Mouse (Mus musculus): Measurements from ENCODE around the gene Itgav. TPM values are rescaled to one million over a fixed set of nuclear protein-coding genes. Genes with fewer than 3 reads are reported as not detected.

The Itgav gene
- polyA plus RNA-seq (2012; rRNA removed): 37.6 and 78.5 TPM in 2 replicates

DNA sequence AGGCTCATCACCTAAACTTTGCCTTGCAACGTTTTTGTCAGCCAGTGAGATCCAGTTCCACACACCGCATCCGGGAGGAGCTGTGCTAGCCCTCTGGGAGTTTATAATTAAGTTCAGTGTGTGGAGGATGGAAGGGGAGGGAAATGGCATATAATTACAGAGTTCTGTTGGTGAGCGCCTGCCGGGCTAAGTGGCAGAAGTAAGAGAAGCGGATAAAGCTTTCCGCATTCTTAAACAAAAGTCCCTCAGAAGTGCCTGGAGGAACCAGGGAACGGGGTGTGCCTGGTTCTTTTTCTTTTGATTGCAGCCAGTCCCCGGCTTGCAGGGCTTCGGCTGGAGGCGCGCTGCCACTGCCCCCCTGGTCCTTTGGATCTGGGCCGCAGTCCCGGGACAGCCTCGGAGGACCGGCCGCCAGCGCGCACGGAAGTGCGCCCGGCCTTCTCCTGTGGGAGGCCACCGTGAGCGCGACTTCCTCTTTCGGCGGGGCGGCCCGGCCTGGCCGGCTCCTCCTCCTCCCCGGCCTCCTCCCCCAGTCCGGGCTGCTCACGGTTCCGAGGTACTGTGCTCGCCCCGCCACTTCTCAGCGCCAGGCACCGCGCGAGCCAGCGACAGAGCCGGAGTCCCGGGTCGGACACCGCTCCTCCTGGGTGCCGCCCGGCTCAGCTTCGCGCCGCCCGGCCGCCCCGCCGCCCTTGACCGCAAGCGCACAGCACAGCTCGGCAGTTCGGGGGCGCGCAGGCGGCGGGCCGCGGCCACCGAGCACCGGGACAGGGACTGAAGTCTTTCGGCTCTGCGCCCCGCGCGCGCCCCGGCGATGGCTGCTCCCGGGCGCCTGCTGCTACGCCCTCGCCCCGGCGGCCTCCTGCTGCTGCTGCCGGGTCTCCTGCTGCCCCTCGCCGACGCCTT, at the start of gene Itgav:
TSS of gene Itgav (plus strand) at position 477 of the 906 bp plus-strand sequence.
- peak; percentile 94 for DNase-seq
- Histone ChIP-seq H3K4me1 (ENCODE audit: control insufficient read depth, insufficient read depth, low read length) (peaks cover 12% of the 10 kb centered on the region), H3K4me3 (replicated peaks; ENCODE audit: extremely low read depth, low read depth, low read length) (peak within 1 kb of the TSS; percentile 77)
- under 1% methylated on average over 79 of the region's 84 CpGs for WGBS
- no peak for TF ChIP-seq CTCF (IDR thresholded peaks at IDR 0.05; ENCODE audit: insufficient read depth, low read length)
- TF ChIP-seq POLR2A (IDR thresholded peaks at IDR 0.05; ENCODE audit: borderline replicate concordance, extremely low read depth, low read depth, low read length): peak; percentile 72; the same call in 1 of the 2 replicates

- TF ChIP-seq CTCF (IDR thresholded peaks at IDR 0.05; ENCODE audit: insufficient read depth, low read length) (no peak), POLR2A (IDR thresholded peaks at IDR 0.05; ENCODE audit: borderline replicate concordance, extremely low read depth, low read depth, low read length) (no peak)
Observed at GRCm38 (mm10) chr2:83674421-83674820, 49.8 kb upstream of the Itgav start.

GRCm38 (mm10) chr2:83674896-83675295, 49.3 kb upstream of the Itgav start:
- no peak for TF ChIP-seq CTCF (IDR thresholded peaks at IDR 0.05; ENCODE audit: insufficient read depth, low read length)
- TF ChIP-seq POLR2A (IDR thresholded peaks at IDR 0.05; ENCODE audit: borderline replicate concordance, extremely low read depth, low read depth, low read length): no peak

More at GRCm38 (mm10) chr2:83674421-83674820, 49.8 kb upstream of the Itgav start:
- DNase-seq: no peak
- Histone ChIP-seq H3K4me3 (replicated peaks; ENCODE audit: extremely low read depth, low read depth, low read length) (no peak overlapping the region), H3K4me1 (ENCODE audit: control insufficient read depth, insufficient read depth, low read length) (no peaks in the 10 kb centered on the region; the same call in 1 of the 2 replicates)
- 86% methylated on average over 7 of the region's 7 CpGs for WGBS

DNA sequence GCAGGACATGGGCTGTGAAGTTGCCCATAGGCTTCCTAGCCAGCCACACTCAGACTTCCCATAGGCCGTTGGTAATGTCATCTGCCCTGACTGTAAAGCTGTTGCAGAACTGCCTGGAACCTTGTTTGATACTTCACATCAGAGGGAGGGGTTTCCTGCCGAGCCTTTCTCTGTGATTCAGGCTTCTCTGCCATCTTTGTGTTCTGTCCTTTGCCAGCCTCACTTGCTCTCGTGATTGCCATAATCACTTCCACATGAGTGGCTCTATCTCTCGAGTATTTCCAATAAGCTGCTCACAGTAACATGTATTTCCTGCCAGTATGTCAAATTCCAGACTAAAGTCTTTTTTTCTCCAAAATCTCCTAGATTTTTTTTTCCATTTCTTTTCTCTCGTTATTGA, 48.5 kb upstream of the Itgav start:
- no peak for DNase-seq
- Histone ChIP-seq H3K4me3 (replicated peaks; ENCODE audit: extremely low read depth, low read depth, low read length) (no peak overlapping the region), H3K4me1 (ENCODE audit: control insufficient read depth, insufficient read depth, low read length) (no peaks in the 10 kb centered on the region; the same call in 1 of the 2 replicates)
- TF ChIP-seq POLR2A (IDR thresholded peaks at IDR 0.05; ENCODE audit: borderline replicate concordance, extremely low read depth, low read depth, low read length) (no peak), CTCF (IDR thresholded peaks at IDR 0.05; ENCODE audit: insufficient read depth, low read length) (no peak)
- WGBS: 51% methylated on average over 5 of the region's 5 CpGs

More at GRCm38 (mm10) chr2:83674896-83675295, 49.3 kb upstream of the Itgav start:
- no peaks in the 10 kb centered on the region; the same call in 1 of the 2 replicates for H3K4me1 ChIP-seq (ENCODE audit: control insufficient read depth, insufficient read depth, low read length)
- H3K4me3 ChIP-seq (replicated peaks; ENCODE audit: extremely low read depth, low read depth, low read length): no peak overlapping the region
- WGBS: 89% methylated on average over 9 of the region's 9 CpGs
- DNase-seq: no peak

GRCm38 (mm10) chr2:83676226-83676870, 47.8 kb upstream of the Itgav start:
- WGBS: 71% methylated on average over 4 of the region's 4 CpGs
- no peak for TF ChIP-seq CTCF (IDR thresholded peaks at IDR 0.05; ENCODE audit: insufficient read depth, low read length)
- TF ChIP-seq POLR2A (IDR thresholded peaks at IDR 0.05; ENCODE audit: borderline replicate concordance, extremely low read depth, low read depth, low read length): no peak
- no peak for DNase-seq
- Histone ChIP-seq H3K4me3 (replicated peaks; ENCODE audit: extremely low read depth, low read depth, low read length) (no peak overlapping the region), H3K4me1 (ENCODE audit: control insufficient read depth, insufficient read depth, low read length) (no peaks in the 10 kb centered on the region; the same call in 1 of the 2 replicates)

GRCm38 (mm10) chr2:83681332-83681731, 42.9 kb upstream of the Itgav start:
- DNase-seq: no peak
- Histone ChIP-seq H3K4me1 (ENCODE audit: control insufficient read depth, insufficient read depth, low read length) (no peaks in the 10 kb centered on the region), H3K4me3 (replicated peaks; ENCODE audit: extremely low read depth, low read depth, low read length) (no peak overlapping the region)
- no peak for TF ChIP-seq POLR2A (IDR thresholded peaks at IDR 0.05; ENCODE audit: borderline replicate concordance, extremely low read depth, low read depth, low read length)
- no peak for TF ChIP-seq CTCF (IDR thresholded peaks at IDR 0.05; ENCODE audit: insufficient read depth, low read length)
- 69% methylated on average over 8 of the region's 8 CpGs for WGBS

DNA sequence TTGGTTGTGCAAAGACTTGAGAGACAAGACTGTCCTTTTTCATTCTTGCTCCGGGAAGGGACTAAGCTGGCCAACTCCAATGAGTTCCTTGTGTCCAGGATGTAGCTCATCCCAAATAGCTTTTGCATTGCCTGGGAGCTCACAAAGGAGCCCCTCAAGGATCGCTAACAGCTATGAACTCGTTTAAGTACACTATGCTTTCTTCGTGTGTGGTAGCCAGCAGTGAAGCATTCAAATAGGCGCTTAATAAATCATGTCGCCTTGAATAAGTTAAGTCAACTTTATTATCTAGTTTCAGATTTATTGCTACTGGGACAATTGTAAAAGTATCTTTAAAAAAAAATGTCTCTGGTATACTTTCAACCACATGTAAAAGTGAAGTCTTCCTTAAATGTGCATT, 42.4 kb upstream of the Itgav start:
- 69% methylated on average over 6 of the region's 6 CpGs for WGBS
- no peaks in the 10 kb centered on the region for H3K4me1 ChIP-seq (ENCODE audit: control insufficient read depth, insufficient read depth, low read length)
- no peak for DNase-seq
- H3K4me3 ChIP-seq (replicated peaks; ENCODE audit: extremely low read depth, low read depth, low read length): no peak overlapping the region
- TF ChIP-seq POLR2A (IDR thresholded peaks at IDR 0.05; ENCODE audit: borderline replicate concordance, extremely low read depth, low read depth, low read length) (no peak), CTCF (IDR thresholded peaks at IDR 0.05; ENCODE audit: insufficient read depth, low read length) (no peak)

GRCm38 (mm10) chr2:83682282-83682681, 41.9 kb upstream of the Itgav start:
- no peak for DNase-seq
- Histone ChIP-seq H3K4me3 (replicated peaks; ENCODE audit: extremely low read depth, low read depth, low read length) (no peak overlapping the region), H3K4me1 (ENCODE audit: control insufficient read depth, insufficient read depth, low read length) (no peaks in the 10 kb centered on the region)
- TF ChIP-seq CTCF (IDR thresholded peaks at IDR 0.05; ENCODE audit: insufficient read depth, low read length) (no peak), POLR2A (IDR thresholded peaks at IDR 0.05; ENCODE audit: borderline replicate concordance, extremely low read depth, low read depth, low read length) (no peak)
- WGBS: 50% methylated on average over 8 of the region's 8 CpGs

- 77% methylated on average over 9 of the region's 9 CpGs for WGBS
- H3K4me3 ChIP-seq (replicated peaks; ENCODE audit: extremely low read depth, low read depth, low read length): no peak overlapping the region
Observed at GRCm38 (mm10) chr2:83683731-83684519, 40.3 kb upstream of the Itgav start.

More at GRCm38 (mm10) chr2:83683731-83684519, 40.3 kb upstream of the Itgav start:
- no peaks in the 10 kb centered on the region for H3K4me1 ChIP-seq (ENCODE audit: control insufficient read depth, insufficient read depth, low read length)
- TF ChIP-seq POLR2A (IDR thresholded peaks at IDR 0.05; ENCODE audit: borderline replicate concordance, extremely low read depth, low read depth, low read length) (no peak), CTCF (IDR thresholded peaks at IDR 0.05; ENCODE audit: insufficient read depth, low read length) (no peak)
- no peak for DNase-seq

Data from lung, adult 2 months (tissue).